Mouse (Mus musculus): Measurements from ENCODE around the gene Col25a1. TPM values are rescaled to one million over a fixed set of nuclear protein-coding genes. Genes with fewer than 3 reads are reported as not detected.
A peak's percentile ranks its signal among the peaks of the same experiment; 100 is the strongest.

Col25a1 gene
- polyA plus RNA-seq, 1 experiment: not detected

- 0 out of 2 replicates have a peak, but pooled peaks cover 5% of the 10 kb centered on the region for H3K4me1 ChIP-seq (ENCODE audit: control insufficient read depth, insufficient read depth, low read length)
- no peak overlapping the region for H3K27ac ChIP-seq (ENCODE audit: insufficient read depth, low read depth, low read length)
- TF ChIP-seq POLR2A (IDR thresholded peaks at IDR 0.05; ENCODE audit: borderline replicate concordance, low read depth, low read length): no peak
- TF ChIP-seq CTCF (IDR thresholded peaks at IDR 0.05; ENCODE audit: low read depth, low read length): no peak
- no peak overlapping the region for H3K4me3 ChIP-seq (ENCODE audit: insufficient read depth, low read length)
Measured at GRCm38 (mm10) chr3:130380299-130380845, 249.1 kb downstream of the Col25a1 start.

GRCm38 (mm10) chr3:130381691-130382090 lies 250.4 kb downstream of the Col25a1 start:
- H3K27ac ChIP-seq (ENCODE audit: insufficient read depth, low read depth, low read length): no peak overlapping the region
- no peak overlapping the region for H3K4me3 ChIP-seq (ENCODE audit: insufficient read depth, low read length)
- TF ChIP-seq CTCF (IDR thresholded peaks at IDR 0.05; ENCODE audit: low read depth, low read length) (no peak), POLR2A (IDR thresholded peaks at IDR 0.05; ENCODE audit: borderline replicate concordance, low read depth, low read length) (no peak)
- 0 out of 2 replicates have a peak, but pooled peaks cover 5% of the 10 kb centered on the region for H3K4me1 ChIP-seq (ENCODE audit: control insufficient read depth, insufficient read depth, low read length)

GRCm38 (mm10) chr3:130385856-130386255 lies 254.6 kb downstream of the Col25a1 start:
- no peak for TF ChIP-seq POLR2A (IDR thresholded peaks at IDR 0.05; ENCODE audit: borderline replicate concordance, low read depth, low read length)
- no peak for TF ChIP-seq CTCF (IDR thresholded peaks at IDR 0.05; ENCODE audit: low read depth, low read length)
- Histone ChIP-seq H3K4me1 (ENCODE audit: control insufficient read depth, insufficient read depth, low read length) (peaks cover 8% of the 10 kb centered on the region; the same call in 1 of the 2 replicates), H3K27ac (ENCODE audit: insufficient read depth, low read depth, low read length) (no peak overlapping the region), H3K4me3 (ENCODE audit: insufficient read depth, low read length) (no peak overlapping the region)

GRCm38 (mm10) chr3:130387156-130387555 lies 255.9 kb downstream of the Col25a1 start:
- TF ChIP-seq POLR2A (IDR thresholded peaks at IDR 0.05; ENCODE audit: borderline replicate concordance, low read depth, low read length) (no peak), CTCF (IDR thresholded peaks at IDR 0.05; ENCODE audit: low read depth, low read length) (no peak)
- H3K4me3 ChIP-seq (ENCODE audit: insufficient read depth, low read length): no peak overlapping the region
- H3K4me1 ChIP-seq (ENCODE audit: control insufficient read depth, insufficient read depth, low read length): peaks cover 8% of the 10 kb centered on the region; the same call in 1 of the 2 replicates
- H3K27ac ChIP-seq (ENCODE audit: insufficient read depth, low read depth, low read length): no peak overlapping the region

- no peak for TF ChIP-seq POLR2A (IDR thresholded peaks at IDR 0.05; ENCODE audit: borderline replicate concordance, low read depth, low read length)
- no peak for TF ChIP-seq CTCF (IDR thresholded peaks at IDR 0.05; ENCODE audit: low read depth, low read length)
- H3K4me3 ChIP-seq (ENCODE audit: insufficient read depth, low read length): no peak overlapping the region
- no peak overlapping the region for H3K27ac ChIP-seq (ENCODE audit: insufficient read depth, low read depth, low read length)
- H3K4me1 ChIP-seq (ENCODE audit: control insufficient read depth, insufficient read depth, low read length): peaks cover 8% of the 10 kb centered on the region; the same call in 1 of the 2 replicates
Measured at GRCm38 (mm10) chr3:130389261-130389975, 258.1 kb downstream of the Col25a1 start.

GRCm38 (mm10) chr3:130396636-130397035 lies 265.3 kb downstream of the Col25a1 start:
- Histone ChIP-seq H3K27ac (ENCODE audit: insufficient read depth, low read depth, low read length) (no peak overlapping the region), H3K4me1 (ENCODE audit: control insufficient read depth, insufficient read depth, low read length) (peaks cover 10% of the 10 kb centered on the region), H3K4me3 (ENCODE audit: insufficient read depth, low read length) (no peak overlapping the region)
- no peak for TF ChIP-seq CTCF (IDR thresholded peaks at IDR 0.05; ENCODE audit: low read depth, low read length)
- no peak for TF ChIP-seq POLR2A (IDR thresholded peaks at IDR 0.05; ENCODE audit: borderline replicate concordance, low read depth, low read length)

GRCm38 (mm10) chr3:130400716-130401559 lies 269.6 kb downstream of the Col25a1 start:
- peak overlapping the region; percentile 32 for H3K4me3 ChIP-seq (ENCODE audit: insufficient read depth, low read length)
- peak overlapping the region; percentile 70 for H3K27ac ChIP-seq (ENCODE audit: insufficient read depth, low read depth, low read length)
- peaks cover 10% of the 10 kb centered on the region for H3K4me1 ChIP-seq (ENCODE audit: control insufficient read depth, insufficient read depth, low read length)
- no peak for TF ChIP-seq POLR2A (IDR thresholded peaks at IDR 0.05; ENCODE audit: borderline replicate concordance, low read depth, low read length)
- no peak for TF ChIP-seq CTCF (IDR thresholded peaks at IDR 0.05; ENCODE audit: low read depth, low read length)

- peak overlapping the region; percentile 70; the same call in 1 of the 2 replicates for H3K27ac ChIP-seq (ENCODE audit: insufficient read depth, low read depth, low read length)
- TF ChIP-seq CTCF (IDR thresholded peaks at IDR 0.05; ENCODE audit: low read depth, low read length): no peak
- TF ChIP-seq POLR2A (IDR thresholded peaks at IDR 0.05; ENCODE audit: borderline replicate concordance, low read depth, low read length): no peak
- peaks cover 10% of the 10 kb centered on the region for H3K4me1 ChIP-seq (ENCODE audit: control insufficient read depth, insufficient read depth, low read length)
- H3K4me3 ChIP-seq (ENCODE audit: insufficient read depth, low read length): no peak overlapping the region
Measured at GRCm38 (mm10) chr3:130401560-130401852, 270.2 kb downstream of the Col25a1 start.

DNA sequence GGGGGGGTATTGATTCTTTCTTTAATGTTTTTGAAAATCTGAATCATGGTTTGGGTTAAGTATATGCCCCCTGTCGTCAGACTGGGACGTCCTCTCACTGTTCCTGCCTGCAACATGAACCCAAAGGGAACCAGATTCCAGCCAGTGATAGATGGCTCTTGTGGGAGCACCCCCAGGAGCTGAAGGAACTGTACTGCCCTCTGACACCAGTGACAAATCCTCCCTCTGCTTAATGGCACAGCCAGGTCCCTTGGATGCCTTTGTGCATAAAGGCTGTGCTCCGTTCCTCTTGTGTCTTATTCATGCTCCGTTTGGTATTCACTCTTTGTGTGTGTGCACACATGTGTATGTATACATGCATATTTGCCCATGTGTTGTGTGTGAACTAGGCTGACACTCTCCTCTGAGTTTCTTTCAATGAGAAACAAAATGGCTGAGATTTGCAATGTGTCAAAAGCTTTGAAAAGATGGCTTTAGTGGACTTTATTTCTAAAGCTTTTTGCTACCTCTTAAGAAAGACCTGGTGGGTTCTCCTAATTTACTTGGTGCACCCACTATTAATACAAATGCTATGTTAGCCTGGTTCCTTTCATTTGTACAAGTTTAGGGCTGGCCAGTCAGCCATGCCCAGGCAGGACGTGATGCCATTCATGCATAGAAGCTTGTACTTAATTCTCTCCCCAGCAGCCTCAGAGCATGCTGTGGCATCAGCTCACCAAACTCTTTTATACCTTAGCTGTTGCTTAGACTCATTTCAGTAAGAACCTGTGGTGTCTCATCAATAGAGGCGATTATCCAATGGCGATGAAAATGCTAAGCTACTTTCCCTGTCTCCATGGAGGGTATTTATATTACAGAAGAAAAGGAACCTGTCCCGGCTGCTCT lies 273.5 kb downstream of the Col25a1 start:
- TF ChIP-seq POLR2A (IDR thresholded peaks at IDR 0.05; ENCODE audit: borderline replicate concordance, low read depth, low read length): no peak
- no peak for TF ChIP-seq CTCF (IDR thresholded peaks at IDR 0.05; ENCODE audit: low read depth, low read length)
- Histone ChIP-seq H3K27ac (ENCODE audit: insufficient read depth, low read depth, low read length) (no peak overlapping the region), H3K4me1 (ENCODE audit: control insufficient read depth, insufficient read depth, low read length) (peaks cover 19% of the 10 kb centered on the region), H3K4me3 (ENCODE audit: insufficient read depth, low read length) (no peak overlapping the region)
